Mouse (Mus musculus) intestine, embryonic 15.5 days (tissue): ENCODE results near the gene Stard13. TPM values are rescaled to one million over a fixed set of nuclear protein-coding genes. Genes with fewer than 3 reads are reported as not detected.

Experiments
- ATAC-seq: fragments of 200-750 bp; cut with Nextera tagmentation; 2 replicates; pipeline ENCODE4 v1.8.0; 2017; ENCODE audit warnings: moderate TSS enrichment, moderate library complexity
- H3K27ac ChIP-seq: fragments of 300-500 bp; sonication (generic); 2 replicates; pipeline ENCODE4 v1.5.1; 2015; ENCODE audit warnings: mild to moderate bottlenecking, inconsistent platforms
- H3K27me3 ChIP-seq: fragments of 300-500 bp; sonication (generic); replicated peaks from 2 replicates; pipeline ENCODE4 v1.6.1; 2015; ENCODE audit warnings: inconsistent platforms
- H3K36me3 ChIP-seq: fragments of 300-500 bp; sonication (generic); 2 replicates; pipeline ENCODE4 v1.6.1; 2015; ENCODE audit warnings: inconsistent platforms
- H3K4me1 ChIP-seq: fragments of 300-500 bp; sonication (generic); replicated peaks from 2 replicates; pipeline ENCODE4 v1.6.1; 2015; ENCODE audit warnings: inconsistent platforms
- H3K4me2 ChIP-seq: fragments of 300-500 bp; sonication (generic); replicated peaks from 2 replicates; pipeline ENCODE4 v1.6.1; 2015; ENCODE audit warnings: mild to moderate bottlenecking, inconsistent platforms
- H3K4me3 ChIP-seq: fragments of 300-500 bp; sonication (generic); replicated peaks from 2 replicates; pipeline ENCODE4 v1.5.1; 2015; ENCODE audit warnings: inconsistent platforms
- H3K9ac ChIP-seq: fragments of 300-500 bp; sonication (generic); 2 replicates; pipeline ENCODE4 v1.6.1; 2015; ENCODE audit warnings: inconsistent platforms
- H3K9me3 ChIP-seq: fragments of 300-500 bp; sonication (generic); 2 replicates; pipeline ENCODE4 v1.6.1; 2016; ENCODE audit warnings: inconsistent platforms
- WGBS: fragments of 180-500 bp; shearing (Covaris S2); methylation state at CpG from one replicate; pipeline ENCODE4 v1.1.7; 2015; 5-methylcytosine and 5-hydroxymethylcytosine counted together
- polyA plus RNA-seq: library from polyadenylated mRNA; unstranded; fragments of >200 nt; fragmentation: Nextera tagmentation; extraction: Ambion mirVana; gene quantifications from 2 replicates; pipeline ENCODE4 v1.2.1, GENCODE M21; 2015

Stard13 gene
- polyA plus RNA-seq, 1 experiment from 2014 or later, result 12.6 TPM

- H3K4me2 ChIP-seq, result no peak overlapping the region
- no peak overlapping the region for H3K9ac ChIP-seq
- no peaks in the 10 kb centered on the region for H3K27me3 ChIP-seq
- no peaks in the 10 kb centered on the region for H3K9me3 ChIP-seq
- no peaks in the 10 kb centered on the region for H3K36me3 ChIP-seq
- no peak overlapping the region for H3K27ac ChIP-seq
- H3K4me1 ChIP-seq, result peaks cover 8% of the 10 kb centered on the region
- no peak overlapping the region for H3K4me3 ChIP-seq
- no peak for ATAC-seq
- WGBS, result 82% methylated on average over 1 of the region's 1 CpGs
Observed at GRCm38 (mm10) chr5:151173774-151174173, 59.9 kb downstream of the Stard13 start.

DNA sequence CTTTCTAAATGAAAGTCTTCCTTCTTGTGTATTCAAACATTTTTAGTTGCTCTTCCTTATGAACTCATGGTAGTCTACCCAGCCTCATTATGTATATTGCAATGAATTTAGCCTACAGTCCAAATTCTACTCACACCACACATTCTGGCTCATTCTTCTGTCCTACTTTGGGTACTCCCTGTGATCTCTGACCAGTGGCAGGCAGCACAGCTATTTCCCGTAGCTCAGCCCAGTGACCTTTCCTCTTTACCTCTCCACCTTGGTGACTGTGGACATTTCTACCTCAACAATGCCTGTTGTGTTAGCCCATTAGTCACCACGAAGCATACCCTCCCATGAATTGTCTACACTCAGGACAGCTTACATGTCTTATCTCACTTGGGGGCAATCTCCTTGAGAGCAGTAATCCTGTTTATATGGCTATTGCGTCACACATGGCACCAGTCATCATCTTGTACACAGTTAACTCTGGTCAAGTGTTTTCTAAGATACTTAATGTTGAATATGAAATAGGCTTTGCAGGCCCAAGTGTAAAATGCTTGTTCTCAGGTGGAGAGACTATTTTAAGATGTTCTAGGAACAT lies 63.4 kb downstream of the Stard13 start:
- peak; percentile 34; the same call in 1 of the 2 replicates for ATAC-seq
- H3K4me3 ChIP-seq, result no peak overlapping the region
- no peak overlapping the region for H3K9ac ChIP-seq
- WGBS, result 56% methylated on average over 3 of the region's 3 CpGs
- H3K9me3 ChIP-seq, result no peaks in the 10 kb centered on the region
- peaks cover 11% of the 10 kb centered on the region for H3K4me1 ChIP-seq
- H3K4me2 ChIP-seq, result no peak overlapping the region
- no peaks in the 10 kb centered on the region for H3K36me3 ChIP-seq
- no peaks in the 10 kb centered on the region for H3K27me3 ChIP-seq
- H3K27ac ChIP-seq, result no peak overlapping the region

DNA sequence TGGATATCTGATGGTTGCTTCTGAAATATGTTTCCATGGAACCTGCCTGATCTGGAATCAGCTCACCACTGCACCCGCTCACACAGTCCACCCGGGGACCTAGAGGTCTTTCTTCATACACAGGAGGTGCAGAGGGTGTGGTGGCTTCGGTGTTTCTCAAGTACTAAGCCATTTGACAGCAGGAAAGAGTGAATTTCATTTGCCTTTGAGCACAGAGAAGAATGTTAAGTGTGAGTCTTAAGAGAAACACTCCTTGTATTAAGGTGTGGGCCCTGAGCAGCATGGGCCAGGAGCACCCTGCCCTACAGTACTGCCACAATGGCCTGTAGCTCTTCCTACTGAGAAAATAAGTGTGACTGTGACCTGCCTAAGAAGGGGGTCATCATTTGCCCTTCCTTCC lies 65.4 kb downstream of the Stard13 start:
- Histone ChIP-seq H3K4me1 (peaks cover 7% of the 10 kb centered on the region; the same call in 1 of the 2 replicates), H3K9me3 (no peaks in the 10 kb centered on the region), H3K36me3 (no peaks in the 10 kb centered on the region), H3K4me2 (no peak overlapping the region), H3K27me3 (no peaks in the 10 kb centered on the region), H3K9ac (no peak overlapping the region), H3K27ac (no peak overlapping the region), H3K4me3 (no peak overlapping the region)
- ATAC-seq, result no peak
- WGBS, result 83% methylated on average over 3 of the region's 3 CpGs

DNA sequence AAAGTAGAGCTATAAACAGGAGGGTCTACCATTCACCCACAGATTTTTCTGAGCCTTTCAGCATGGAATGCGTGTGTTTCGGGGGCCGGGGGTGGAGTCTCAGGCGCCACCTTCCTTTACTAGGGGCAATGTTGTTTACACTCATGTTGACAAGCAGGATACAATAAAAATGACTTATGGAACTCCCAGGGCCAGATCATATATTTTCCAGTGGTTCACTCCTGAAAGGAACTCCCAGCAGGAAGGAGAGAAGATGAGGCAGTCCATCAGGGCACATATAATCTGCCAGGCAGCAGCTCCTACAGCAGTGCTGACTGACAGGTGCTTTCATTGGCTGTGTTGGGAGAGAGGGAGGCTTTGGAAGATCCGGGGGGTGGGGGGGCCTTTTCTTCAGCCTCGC lies 66.0 kb downstream of the Stard13 start:
- Histone ChIP-seq H3K36me3 (no peaks in the 10 kb centered on the region), H3K9ac (no peak overlapping the region), H3K27me3 (no peaks in the 10 kb centered on the region), H3K4me3 (no peak overlapping the region), H3K9me3 (no peaks in the 10 kb centered on the region), H3K27ac (no peak overlapping the region), H3K4me2 (no peak overlapping the region), H3K4me1 (peaks cover 7% of the 10 kb centered on the region; the same call in 1 of the 2 replicates)
- WGBS, result 56% methylated on average over 6 of the region's 6 CpGs
- no peak for ATAC-seq

GRCm38 (mm10) chr5:151166266-151166665 lies 67.4 kb downstream of the Stard13 start:
- Histone ChIP-seq H3K4me1 (peaks cover 7% of the 10 kb centered on the region; the same call in 1 of the 2 replicates), H3K27me3 (no peaks in the 10 kb centered on the region), H3K9ac (no peak overlapping the region), H3K4me3 (no peak overlapping the region), H3K4me2 (no peak overlapping the region; the same call in 1 of the 2 replicates), H3K36me3 (no peaks in the 10 kb centered on the region), H3K27ac (0 out of 2 replicates have a peak overlapping the region, but pooled peaks have one; percentile 65), H3K9me3 (no peaks in the 10 kb centered on the region)
- 0 out of 2 replicates have a peak, but pooled peaks have one; percentile 14 for ATAC-seq
- 72% methylated on average over 5 of the region's 5 CpGs for WGBS

- Histone ChIP-seq H3K9me3 (no peaks in the 10 kb centered on the region), H3K36me3 (no peaks in the 10 kb centered on the region), H3K4me3 (no peak overlapping the region), H3K9ac (no peak overlapping the region), H3K27ac (peak overlapping the region; percentile 65), H3K4me1 (peaks cover 7% of the 10 kb centered on the region; the same call in 1 of the 2 replicates), H3K4me2 (no peak overlapping the region; the same call in 1 of the 2 replicates), H3K27me3 (no peaks in the 10 kb centered on the region)
- peak; percentile 85 for ATAC-seq
- WGBS, result 70% methylated on average over 6 of the region's 6 CpGs
Observed at GRCm38 (mm10) chr5:151165381-151166016, 68.1 kb downstream of the Stard13 start.

DNA sequence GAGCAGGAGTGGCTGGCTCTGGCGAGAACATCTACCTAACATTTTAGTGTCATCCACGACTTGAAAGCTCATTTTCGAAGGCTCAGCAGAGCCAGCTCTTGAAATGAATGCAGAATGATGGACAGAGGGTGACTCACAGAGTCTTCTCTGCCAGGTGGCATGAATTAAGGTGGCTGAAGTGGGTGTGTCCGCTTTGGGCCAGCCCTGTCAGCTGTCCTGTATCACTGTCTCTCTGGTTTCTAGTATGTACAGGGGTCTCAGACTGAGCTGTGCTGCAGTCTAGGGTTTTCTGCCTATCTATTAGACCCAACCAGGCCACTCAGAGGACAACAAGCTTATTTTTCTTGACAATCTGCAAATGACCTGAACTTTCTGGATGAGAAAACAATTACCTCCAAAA lies 68.8 kb downstream of the Stard13 start:
- no peak overlapping the region for H3K4me3 ChIP-seq
- H3K27me3 ChIP-seq, result no peaks in the 10 kb centered on the region
- no peak overlapping the region for H3K4me2 ChIP-seq
- WGBS, result 70% methylated on average over 4 of the region's 4 CpGs
- peaks cover 7% of the 10 kb centered on the region; the same call in 1 of the 2 replicates for H3K4me1 ChIP-seq
- H3K36me3 ChIP-seq, result no peaks in the 10 kb centered on the region
- no peak overlapping the region for H3K27ac ChIP-seq
- ATAC-seq, result peak; percentile 40
- no peak overlapping the region for H3K9ac ChIP-seq
- H3K9me3 ChIP-seq, result no peaks in the 10 kb centered on the region

DNA sequence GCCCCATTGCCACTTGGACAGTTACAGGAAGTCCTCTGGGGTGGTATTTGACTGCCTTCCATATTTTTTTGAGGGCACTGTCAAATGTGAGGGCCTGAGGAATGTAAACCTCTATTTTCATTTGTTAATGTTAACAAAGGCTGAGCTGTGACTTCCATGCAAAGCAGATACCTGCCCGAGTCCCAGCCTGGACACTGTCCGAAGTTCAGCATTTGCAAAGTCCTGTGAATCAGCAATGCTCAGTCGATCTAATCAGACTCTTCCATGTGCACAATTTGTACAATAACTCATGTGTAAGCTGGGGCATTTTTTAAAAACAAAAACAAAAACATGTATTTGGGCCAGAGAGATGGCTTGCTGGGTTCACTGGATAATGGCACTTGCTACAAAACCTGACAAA lies 71.0 kb downstream of the Stard13 start:
- H3K4me2 ChIP-seq, result no peak overlapping the region
- H3K9me3 ChIP-seq, result no peaks in the 10 kb centered on the region
- no peaks in the 10 kb centered on the region for H3K36me3 ChIP-seq
- 85% methylated on average over 3 of the region's 3 CpGs for WGBS
- H3K4me1 ChIP-seq, result 0 out of 2 replicates have a peak, but pooled peaks cover 4% of the 10 kb centered on the region
- no peak for ATAC-seq
- no peak overlapping the region for H3K9ac ChIP-seq
- H3K27ac ChIP-seq, result no peak overlapping the region
- H3K4me3 ChIP-seq, result no peak overlapping the region
- no peaks in the 10 kb centered on the region for H3K27me3 ChIP-seq

DNA sequence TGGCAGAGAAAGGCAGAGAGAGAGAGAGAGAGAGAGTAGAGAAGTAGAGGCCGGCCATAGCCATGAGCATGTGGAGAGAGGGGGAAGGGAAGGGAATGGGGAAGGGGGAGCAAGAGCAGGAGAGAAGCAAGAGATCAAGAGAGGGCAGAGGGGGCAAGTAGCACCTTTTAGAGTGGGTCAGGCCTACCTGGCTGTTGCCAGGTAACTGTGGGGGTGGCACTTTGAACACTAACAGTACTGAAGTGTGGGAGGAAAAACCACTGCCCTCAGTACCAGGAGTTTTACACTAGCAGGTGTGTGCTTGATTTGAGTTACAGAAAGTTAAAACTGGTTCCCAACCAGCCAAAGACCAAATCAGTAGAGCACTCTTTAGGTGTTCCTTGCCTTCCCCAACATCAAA lies 78.4 kb downstream of the Stard13 start:
- no peak overlapping the region for H3K27ac ChIP-seq
- WGBS, result 79% methylated on average over 1 of the region's 1 CpGs
- no peaks in the 10 kb centered on the region for H3K36me3 ChIP-seq
- H3K4me1 ChIP-seq, result peaks cover 10% of the 10 kb centered on the region
- H3K4me3 ChIP-seq, result no peak overlapping the region
- no peak overlapping the region for H3K9ac ChIP-seq
- H3K9me3 ChIP-seq, result no peaks in the 10 kb centered on the region
- no peak overlapping the region for H3K4me2 ChIP-seq
- H3K27me3 ChIP-seq, result no peaks in the 10 kb centered on the region
- ATAC-seq, result no peak; the same call in 1 of the 2 replicates

DNA sequence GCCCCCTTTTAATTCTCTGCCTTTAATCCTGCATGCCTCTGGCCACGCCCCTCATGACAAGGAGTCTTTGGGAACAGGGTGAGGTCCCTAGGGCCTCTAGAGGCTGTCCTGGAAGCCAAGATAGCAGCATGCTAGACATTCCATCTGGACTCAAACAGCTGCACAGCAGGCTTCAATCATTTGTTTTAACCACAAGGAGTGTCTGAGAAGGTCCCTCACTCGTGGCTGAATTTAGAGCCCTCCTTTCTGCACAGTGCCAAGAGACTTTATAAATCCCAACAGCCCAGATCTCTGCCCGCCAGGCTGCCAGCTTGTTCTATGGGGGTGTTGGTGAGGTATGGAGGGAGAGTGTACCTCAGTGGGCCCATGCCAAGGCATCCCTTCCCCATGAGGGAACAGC lies 78.9 kb downstream of the Stard13 start:
- peaks cover 10% of the 10 kb centered on the region for H3K4me1 ChIP-seq
- peak; percentile 72 for ATAC-seq
- 0 out of 2 replicates have a peak overlapping the region, but pooled peaks have one; percentile 23 for H3K27ac ChIP-seq
- no peaks in the 10 kb centered on the region for H3K27me3 ChIP-seq
- no peaks in the 10 kb centered on the region for H3K36me3 ChIP-seq
- H3K4me3 ChIP-seq, result no peak overlapping the region
- no peak overlapping the region for H3K4me2 ChIP-seq
- H3K9ac ChIP-seq, result no peak overlapping the region
- 32% methylated on average over 3 of the region's 3 CpGs for WGBS
- H3K9me3 ChIP-seq, result no peaks in the 10 kb centered on the region

GRCm38 (mm10) chr5:151154030-151154429 lies 79.6 kb downstream of the Stard13 start:
- no peak for ATAC-seq
- H3K4me3 ChIP-seq, result no peak overlapping the region
- 66% methylated on average over 4 of the region's 4 CpGs for WGBS
- peaks cover 10% of the 10 kb centered on the region for H3K4me1 ChIP-seq
- H3K4me2 ChIP-seq, result no peak overlapping the region
- H3K9me3 ChIP-seq, result no peaks in the 10 kb centered on the region
- no peaks in the 10 kb centered on the region for H3K27me3 ChIP-seq
- no peak overlapping the region for H3K27ac ChIP-seq
- no peaks in the 10 kb centered on the region for H3K36me3 ChIP-seq
- H3K9ac ChIP-seq, result no peak overlapping the region

DNA sequence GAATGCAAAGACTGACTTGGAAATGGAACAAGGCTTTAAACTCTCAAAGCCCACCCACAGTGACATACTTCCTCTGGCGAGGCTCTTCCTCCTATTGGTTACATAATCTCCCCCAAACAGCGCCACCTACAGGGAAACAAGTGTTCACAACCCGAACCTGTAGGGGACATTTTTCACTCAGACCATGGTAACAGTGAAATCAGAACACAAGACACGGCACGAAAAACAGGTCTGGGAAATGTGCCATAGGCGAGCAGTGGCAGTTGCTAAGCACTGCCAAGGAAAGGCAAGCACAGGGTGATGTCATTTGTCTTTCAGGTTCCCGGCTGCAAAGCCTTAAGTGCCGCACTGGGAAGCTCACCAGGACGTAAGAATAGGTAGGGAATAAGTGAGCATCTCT lies 82.1 kb downstream of the Stard13 start:
- Histone ChIP-seq H3K9me3 (no peaks in the 10 kb centered on the region), H3K36me3 (no peaks in the 10 kb centered on the region), H3K27ac (no peak overlapping the region), H3K27me3 (no peaks in the 10 kb centered on the region), H3K9ac (no peak overlapping the region), H3K4me1 (peaks cover 10% of the 10 kb centered on the region), H3K4me2 (no peak overlapping the region), H3K4me3 (no peak overlapping the region)
- WGBS, result 79% methylated on average over 9 of the region's 9 CpGs
- ATAC-seq, result no peak

GRCm38 (mm10) chr5:151149509-151149908 lies 84.1 kb downstream of the Stard13 start:
- Histone ChIP-seq H3K36me3 (no peaks in the 10 kb centered on the region), H3K9ac (no peak overlapping the region), H3K4me3 (no peak overlapping the region), H3K27me3 (no peaks in the 10 kb centered on the region), H3K4me1 (0 out of 2 replicates have a peak, but pooled peaks cover 5% of the 10 kb centered on the region), H3K27ac (no peak overlapping the region), H3K9me3 (no peaks in the 10 kb centered on the region), H3K4me2 (no peak overlapping the region)
- 40% methylated on average over 8 of the region's 8 CpGs for WGBS
- no peak for ATAC-seq
